Mouse (Mus musculus): Measurements from ENCODE around the gene Habp2. TPM values are rescaled to one million over a fixed set of nuclear protein-coding genes. Genes with fewer than 3 reads are reported as not detected.

Habp2 gene
- polyA plus RNA-seq, 1 experiment from 2014 or later: not detected

GRCm38 (mm10) chr19:56366168-56366567, 79.2 kb downstream of the Habp2 start:
- no peak overlapping the region for H3K27ac ChIP-seq (replicated peaks)
- 81% methylated on average over 11 of the region's 11 CpGs for WGBS
- H3K9me3 ChIP-seq: no peaks in the 10 kb centered on the region
- H3K27me3 ChIP-seq: no peaks in the 10 kb centered on the region
- H3K4me3 ChIP-seq: no peak overlapping the region
- no peaks in the 10 kb centered on the region for H3K36me3 ChIP-seq
- ATAC-seq (ENCODE audit: low FRiP score, low read depth): no peak
- no peak overlapping the region for H3K4me2 ChIP-seq (replicated peaks)
- H3K4me1 ChIP-seq: no peaks in the 10 kb centered on the region
- H3K9ac ChIP-seq (replicated peaks): no peak overlapping the region

DNA sequence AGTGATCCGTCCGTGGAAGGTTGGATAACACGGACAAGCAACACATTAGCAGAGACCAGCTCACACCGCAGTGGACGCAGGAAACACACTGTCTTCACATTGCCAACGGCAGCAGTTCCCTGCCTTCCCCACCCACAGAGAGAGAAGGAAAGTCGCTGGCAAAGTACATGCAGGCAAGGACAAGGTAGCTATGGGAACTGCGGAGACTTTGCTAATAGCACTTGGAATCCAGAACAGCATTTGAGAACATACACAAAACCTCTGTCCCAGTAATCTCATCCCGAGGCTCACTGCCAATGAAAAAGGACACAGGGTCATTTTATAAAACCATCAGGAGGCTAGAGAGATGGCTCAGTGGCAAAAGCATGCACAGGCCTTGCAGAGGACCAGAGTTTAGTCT, 79.7 kb downstream of the Habp2 start:
- Histone ChIP-seq H3K27ac (replicated peaks) (no peak overlapping the region), H3K9ac (replicated peaks) (no peak overlapping the region), H3K4me2 (replicated peaks) (no peak overlapping the region), H3K9me3 (no peaks in the 10 kb centered on the region), H3K4me3 (no peak overlapping the region), H3K36me3 (no peaks in the 10 kb centered on the region), H3K4me1 (no peaks in the 10 kb centered on the region), H3K27me3 (no peaks in the 10 kb centered on the region)
- WGBS: 82% methylated on average over 9 of the region's 9 CpGs
- no peak for ATAC-seq (ENCODE audit: low FRiP score, low read depth)

DNA sequence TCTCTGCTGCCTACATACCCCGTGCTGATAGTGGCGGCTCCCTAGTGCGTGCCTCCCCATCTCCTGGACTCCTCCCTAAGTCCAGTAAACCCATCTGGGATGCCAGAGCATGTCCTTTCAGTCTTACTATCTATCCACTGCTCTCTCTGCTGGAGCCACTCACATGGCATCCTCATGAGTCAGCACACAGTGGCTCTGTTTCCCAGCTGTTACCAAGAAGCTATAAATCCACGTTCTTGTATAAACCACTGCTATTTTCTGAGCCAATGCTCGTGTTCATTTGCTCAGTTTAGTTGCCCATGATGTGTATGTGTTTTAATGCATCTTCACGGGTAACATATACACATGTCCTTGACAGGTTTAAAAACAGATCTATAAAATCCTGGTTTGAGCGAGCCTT, 80.8 kb downstream of the Habp2 start:
- H3K4me2 ChIP-seq (replicated peaks): no peak overlapping the region
- H3K27ac ChIP-seq (replicated peaks): no peak overlapping the region
- no peaks in the 10 kb centered on the region for H3K4me1 ChIP-seq
- no peak overlapping the region for H3K4me3 ChIP-seq
- H3K9ac ChIP-seq (replicated peaks): no peak overlapping the region
- H3K36me3 ChIP-seq: no peaks in the 10 kb centered on the region
- H3K27me3 ChIP-seq: no peaks in the 10 kb centered on the region
- ATAC-seq (ENCODE audit: low FRiP score, low read depth): no peak
- no peaks in the 10 kb centered on the region for H3K9me3 ChIP-seq
- WGBS: 90% methylated on average over 7 of the region's 7 CpGs

- no peak overlapping the region for H3K4me2 ChIP-seq (replicated peaks)
- H3K4me3 ChIP-seq: no peak overlapping the region
- no peak for ATAC-seq (ENCODE audit: low FRiP score, low read depth)
- H3K4me1 ChIP-seq: no peaks in the 10 kb centered on the region
- no peaks in the 10 kb centered on the region for H3K27me3 ChIP-seq
- 89% methylated on average over 7 of the region's 7 CpGs for WGBS
- H3K9ac ChIP-seq (replicated peaks): no peak overlapping the region
- no peaks in the 10 kb centered on the region for H3K36me3 ChIP-seq
- H3K27ac ChIP-seq (replicated peaks): no peak overlapping the region
- H3K9me3 ChIP-seq: no peaks in the 10 kb centered on the region
Observed at GRCm38 (mm10) chr19:56368912-56369311, 82.0 kb downstream of the Habp2 start.

Other genes with a start within 250 kb of the Habp2 start
- gene Nrap, start 102.9 kb downstream of the Habp2 start, polyA plus RNA-seq (2016; fragmentation: Nextera tagmentation; extraction: Ambion mirVana): 0.28 and 0.31 TPM in 2 replicates
- gene Casp7, start 110.0 kb downstream of the Habp2 start, polyA plus RNA-seq (2016; fragmentation: Nextera tagmentation; extraction: Ambion mirVana): 13.1 and 15.8 TPM in 2 replicates
- 0.17 TPM in 1 of 2 replicates, not detected in the other for gene Plekhs1, start 174.5 kb downstream of the Habp2 start, polyA plus RNA-seq (2016; fragmentation: Nextera tagmentation; extraction: Ambion mirVana)